In genomic region chr14:21848166-21849154, GRCm38 (mm10) we compare ENCODE assay signal across 8 mouse cellular contexts. TPM values are rescaled to one million over a fixed set of nuclear protein-coding genes. Genes with fewer than 3 reads are reported as not detected.
DNase-seq lines count a peak whose midpoint lies in the region; ATAC-seq and TF ChIP-seq lines count a peak whose summit lies in the region.

TSS of gene Comtd1 (minus strand) at chr14:21848977.

- TF ChIP-seq CTCF in lung, postnatal 0 days (IDR thresholded peaks at IDR 0.05): peak; percentile 100

- H3K27ac ChIP-seq in hindbrain, embryonic 10.5 days: peak within 1 kb of the TSS; percentile 89
- H3K27ac ChIP-seq in lung, postnatal 0 days (ENCODE audit: low read length): peak within 1 kb of the TSS; percentile 20; the same call in 1 of the 2 replicates

- H3K4me2 ChIP-seq in lung, postnatal 0 days (replicated peaks; ENCODE audit: low read depth, low read length): peak within 1 kb of the TSS; percentile 92

- DNase-seq in MEL-GATA-1-ER (ENCODE audit: extremely low read depth, low read depth): peak; percentile 66
- DNase-seq in cerebellum, adult 8-10 months: peak; percentile 97
- peak; percentile 96 for DNase-seq in hindbrain, embryonic 10.5 days (ENCODE audit: low spot score)
- DNase-seq in layer of hippocampus, adult 9-11 months: peak; percentile 95
- peak; percentile 94 for DNase-seq in lung, postnatal 0 days (ENCODE audit: low spot score)
- peak; percentile 97 for DNase-seq in ovary, postnatal 14 days (ENCODE audit: low spot score)
- peak; percentile 92 for DNase-seq in thymus, postnatal 14 days

- WGBS in hindbrain, embryonic 10.5 days: under 1% methylated on average over 51 of the region's 51 CpGs
- 1% methylated on average over 51 of the region's 51 CpGs for WGBS in lung, postnatal 0 days

- peaks cover 30% of the 10 kb centered on the region for H3K4me1 ChIP-seq in hindbrain, embryonic 10.5 days (replicated peaks)
- H3K4me1 ChIP-seq in lung, postnatal 0 days (ENCODE audit: insufficient read depth, low read depth, low read length): peaks cover 17% of the 10 kb centered on the region; the same call in 1 of the 2 replicates

- peak within 1 kb of the TSS; percentile 76 for H3K4me3 ChIP-seq in hindbrain, embryonic 10.5 days
- H3K4me3 ChIP-seq in lung, postnatal 0 days (ENCODE audit: low read depth, low read length): peak within 1 kb of the TSS; percentile 56

- H3K9ac ChIP-seq in lung, postnatal 0 days (replicated peaks; ENCODE audit: low read depth): 0 out of 2 replicates have a peak within 1 kb of the TSS, but pooled peaks have one; percentile 23

- H3K36me3 ChIP-seq in hindbrain, embryonic 10.5 days: peaks cover 35% of the 10 kb centered on the region
- peaks cover 17% of the 10 kb centered on the region; the same call in 1 of the 2 replicates for H3K36me3 ChIP-seq in lung, postnatal 0 days (ENCODE audit: insufficient read depth, low read length)

- peak; percentile 73 for ATAC-seq in frontal cortex, adult (ENCODE audit: low TSS enrichment)
- ATAC-seq in lung, postnatal 0 days: peak; percentile 90

- no peak for TF ChIP-seq EP300 in lung, postnatal 0 days (IDR thresholded peaks at IDR 0.05)

- no peaks in the 10 kb centered on the region for H3K27me3 ChIP-seq in hindbrain, embryonic 10.5 days (ENCODE audit: insufficient read depth, poor library complexity, severe bottlenecking)
- no peaks in the 10 kb centered on the region for H3K27me3 ChIP-seq in lung, postnatal 0 days (replicated peaks; ENCODE audit: insufficient read depth, low read length)

- no peaks in the 10 kb centered on the region for H3K9me3 ChIP-seq in hindbrain, embryonic 10.5 days
- H3K9me3 ChIP-seq in lung, postnatal 0 days (ENCODE audit: low read length): no peaks in the 10 kb centered on the region

RNA-seq across cellular contexts. Expression of gene Comtd1, which starts in this region (rescaled TPM):
- 15.7 and 16.8 TPM in 2 replicates for polyA plus RNA-seq in hindbrain, embryonic 10.5 days (2016; fragmentation: Nextera tagmentation; extraction: Ambion mirVana)
- polyA plus RNA-seq in lung, postnatal 0 days (2015; fragmentation: Nextera tagmentation; extraction: Ambion mirVana): 13.0 and 14.7 TPM in 2 replicates

Comparison
In these comparisons a context has a peak if more than half of its experiments do, and no peak if none do; other contexts are left out.
1. Peak in every context shown above with its lines: DNase-seq, ATAC-seq, H3K4me3 ChIP-seq and H3K27ac ChIP-seq.